Mouse (Mus musculus) myocyte (in vitro differentiated cells): Measurements from ENCODE around the gene Coq6.

Experiments
- CEBPB ChIP-seq: IDR thresholded peaks from 2 replicates; pipeline ENCODE4 v1.6.1; 2011; ENCODE audit warnings: mild to moderate bottlenecking, moderate library complexity; ENCODE audit not compliant: poor library complexity, insufficient read depth, severe bottlenecking
- E2F4 ChIP-seq: IDR thresholded peaks from one replicate; pipeline ENCODE4 v1.6.1; 2011; ENCODE audit warnings: mild to moderate bottlenecking, control low read depth, moderate library complexity; ENCODE audit not compliant: insufficient read depth
- MYOG ChIP-seq, 3 experiments: IDR thresholded peaks; one replicate each; pipeline ENCODE4 v1.6.1; 2011; ENCODE audit warnings: control low read depth in 2 of 3, low read depth in 2 of 3, mild to moderate bottlenecking in 2 of 3; ENCODE audit not compliant: insufficient read length in 2 of 3, control insufficient read depth in 1 of 3, insufficient read depth in 1 of 3
- POLR2A ChIP-seq: IDR thresholded peaks from one replicate; pipeline ENCODE4 v1.6.1; 2011; ENCODE audit warnings: low read depth, mild to moderate bottlenecking, control low read depth, moderate library complexity; ENCODE audit not compliant: insufficient read length
- POLR2AphosphoS2 ChIP-seq: IDR thresholded peaks from one replicate; pipeline ENCODE4 v1.6.1; 2011; ENCODE audit warnings: low read depth, control low read depth; ENCODE audit not compliant: insufficient read length
- REST ChIP-seq: IDR thresholded peaks from one replicate; pipeline ENCODE4 v1.6.1; 2011; ENCODE audit warnings: mild to moderate bottlenecking, control low read depth, moderate library complexity; ENCODE audit not compliant: insufficient read depth, insufficient read length
- USF1 ChIP-seq: IDR thresholded peaks from one replicate; pipeline ENCODE4 v1.6.1; 2011; ENCODE audit warnings: low read depth, mild to moderate bottlenecking, control low read depth, moderate library complexity

DNA sequence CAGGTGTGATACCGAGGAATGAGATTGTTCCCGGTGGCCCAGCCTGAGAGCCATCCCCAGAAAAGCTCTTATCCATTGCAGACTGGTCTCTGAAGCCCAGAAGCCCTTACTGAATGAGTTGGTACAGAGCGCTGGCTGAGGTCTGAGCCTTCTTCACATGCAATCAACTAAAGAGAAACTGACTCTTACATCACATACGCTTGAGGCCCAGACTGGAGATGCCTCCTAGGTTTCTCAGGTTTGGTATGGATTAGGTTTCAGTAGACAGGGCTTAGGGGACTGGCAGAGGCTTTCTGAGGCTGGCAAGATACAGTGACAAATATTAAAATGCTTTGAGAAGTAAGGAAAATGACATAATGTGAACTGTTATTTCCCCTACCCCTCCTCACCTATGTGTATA, 24.0 kb downstream of the Coq6 start:
- no peak for TF ChIP-seq POLR2A
- TF ChIP-seq CEBPB, result no peak
- no peak for TF ChIP-seq E2F4
- no peak for TF ChIP-seq REST
- TF ChIP-seq MYOG (IDR thresholded peaks at IDR 0.05; ENCODE audit: control insufficient read depth in 1 of 3, insufficient read depth in 1 of 3, insufficient read length in 2 of 3, low read depth in 2 of 3), result no peak
- no peak for TF ChIP-seq POLR2AphosphoS2
- TF ChIP-seq USF1, result no peak
